Mouse (Mus musculus) spleen, adult 12 weeks (tissue): ENCODE measurements around the gene Hoxa5.

Experiments used
- DNase-seq: peaks from one replicate; pipeline ENCODE4 v3.0.0; 2022; ENCODE audit warnings: low spot score

The Hoxa5 gene

DNA sequence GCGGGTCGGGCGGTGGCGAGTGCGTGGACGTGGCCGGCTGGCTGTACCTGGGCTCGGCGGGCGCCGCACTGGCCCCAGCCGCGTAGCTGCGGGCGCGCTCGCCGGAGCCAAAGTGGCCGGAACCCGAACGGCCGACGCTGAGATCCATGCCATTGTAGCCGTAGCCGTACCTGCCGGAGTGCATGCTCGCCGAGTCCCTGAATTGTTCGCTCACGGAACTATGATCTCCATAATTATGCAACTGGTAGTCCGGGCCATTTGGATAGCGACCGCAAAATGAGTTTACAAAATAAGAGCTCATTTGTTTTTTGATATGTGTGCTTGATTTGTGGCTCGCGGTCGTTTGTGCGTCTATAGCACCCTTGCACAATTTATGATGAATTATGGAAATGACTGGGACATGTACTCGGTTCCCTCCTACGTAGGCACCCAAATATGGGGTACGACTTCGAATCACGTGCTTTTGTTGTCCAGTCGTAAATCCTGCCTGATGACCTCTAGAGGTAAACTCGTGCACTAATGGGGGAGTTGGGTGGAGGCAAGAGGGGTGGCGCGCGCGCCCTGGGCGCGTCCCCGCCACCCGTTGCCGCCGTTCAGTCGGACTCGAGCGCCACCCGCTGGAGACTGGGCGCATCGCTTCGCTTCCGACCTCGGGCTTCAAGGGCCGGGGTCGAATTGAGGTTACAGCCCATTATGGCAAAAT, at the start of gene Hoxa5:
Gene Hoxa5 (minus strand): TSS at position 538 of the 703 bp plus-strand sequence.
- no peak for DNase-seq

DNA sequence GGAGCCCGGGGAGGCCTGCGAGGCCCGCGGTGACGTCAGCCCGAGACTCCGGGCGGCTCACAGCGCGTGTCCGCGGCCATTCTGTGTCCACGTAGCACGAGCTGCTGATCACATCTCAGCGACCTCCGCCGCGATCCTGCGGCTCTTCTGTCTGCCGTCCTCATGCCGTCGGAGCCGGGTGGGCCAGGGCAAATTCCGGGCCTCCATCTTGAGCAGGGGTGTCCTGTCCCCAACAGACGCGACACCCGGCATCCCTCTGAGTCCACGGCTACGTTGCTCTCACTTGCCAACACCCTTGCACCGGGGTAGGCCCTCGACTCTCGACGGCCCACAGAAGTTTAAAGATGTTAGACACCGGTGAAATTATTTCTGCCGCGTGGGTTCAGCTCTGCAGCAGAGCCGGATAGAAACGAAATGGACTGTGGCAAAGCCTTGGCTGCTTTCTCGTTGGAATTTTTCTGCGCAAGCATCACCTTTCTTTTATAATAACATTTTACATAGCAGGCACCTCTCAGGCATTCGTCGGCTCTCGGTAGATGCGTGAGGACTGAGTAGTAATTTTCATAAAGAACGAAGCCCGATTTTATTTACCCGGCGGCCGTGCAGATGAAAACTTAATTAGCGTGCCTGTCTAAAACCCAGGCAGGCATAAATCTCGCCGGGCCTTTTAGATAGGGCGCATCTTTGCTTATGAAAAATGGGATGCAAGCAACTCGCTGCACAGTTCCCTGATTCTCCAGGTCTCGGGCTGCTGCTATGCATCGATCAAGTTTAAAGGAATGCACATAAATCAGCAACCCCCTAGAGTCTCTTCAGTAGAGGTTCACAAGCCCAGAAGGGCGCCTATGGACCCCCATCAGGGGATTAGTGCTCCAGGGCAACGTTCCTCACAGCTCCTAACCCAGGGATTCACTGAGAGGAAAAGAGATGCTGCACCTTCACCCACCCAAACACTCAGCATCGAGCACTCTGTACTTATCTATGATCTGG, 49.4 kb upstream of the Hoxa5 start:
- DNase-seq, result no peak

DNA sequence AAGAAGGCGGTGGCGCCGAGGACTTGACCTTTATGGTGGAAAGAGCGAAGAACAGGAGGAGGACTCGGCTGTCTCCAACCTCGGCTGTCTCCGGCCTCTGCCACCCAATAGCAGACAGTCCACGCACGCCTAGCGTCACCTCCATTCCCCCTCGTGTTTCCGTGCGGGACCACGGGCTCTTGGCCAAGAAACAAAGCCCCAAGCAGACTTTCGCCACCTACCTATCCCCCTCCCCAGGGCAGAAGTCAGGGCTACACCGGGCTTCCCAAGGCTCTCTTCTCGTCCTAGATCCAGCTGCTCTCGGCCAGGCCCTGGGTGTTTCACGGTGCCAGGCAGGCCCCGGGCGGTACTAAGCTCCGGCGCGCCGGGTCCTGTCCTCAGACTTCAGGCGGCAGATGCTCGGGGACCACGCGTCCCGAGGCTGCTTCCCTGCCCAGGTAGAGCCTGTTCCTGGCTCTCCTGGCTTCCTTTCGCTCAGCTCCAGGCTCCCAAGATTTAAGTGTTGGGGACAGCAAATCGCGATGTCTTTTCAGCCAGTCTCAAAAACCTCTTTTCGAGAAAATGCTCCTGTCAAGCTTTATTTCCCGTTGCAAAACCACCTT, 48.5 kb upstream of the Hoxa5 start:
- no peak for DNase-seq

DNA sequence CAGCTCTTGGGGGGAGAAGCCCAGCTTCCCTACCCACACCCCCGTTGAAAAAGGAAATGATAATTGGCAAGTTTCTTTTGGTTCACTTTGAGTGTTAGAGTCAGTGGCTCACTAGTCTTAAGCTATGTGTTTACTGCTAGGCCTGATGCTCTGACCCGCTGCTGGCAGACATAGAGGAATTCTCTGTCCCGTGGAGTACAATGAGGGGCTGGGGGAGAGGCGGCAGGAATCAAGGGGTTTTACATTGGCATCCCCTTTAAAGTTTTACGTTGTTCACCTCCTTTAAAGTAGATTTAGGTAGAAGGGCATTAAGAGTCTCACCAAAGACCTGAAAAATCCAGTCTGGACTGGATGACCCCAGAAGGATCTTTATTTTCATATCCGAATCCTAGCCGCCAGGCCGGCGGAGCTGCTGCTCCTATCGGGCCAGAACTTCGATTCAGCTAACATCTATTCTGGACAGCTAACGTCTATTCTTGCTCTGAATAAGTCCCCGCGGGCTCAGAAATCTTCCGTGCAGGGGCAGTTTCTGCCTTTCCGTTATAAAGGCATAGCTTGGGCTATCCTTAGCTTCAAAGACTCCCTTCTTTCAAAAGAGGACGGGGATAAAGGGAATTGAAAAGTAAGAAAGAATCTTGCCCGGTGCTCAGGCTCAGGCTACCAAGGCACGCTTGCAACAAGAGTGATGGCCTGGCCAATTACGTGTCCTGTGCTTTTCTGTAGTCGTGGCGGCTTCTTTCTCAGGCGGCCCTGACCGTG, 47.8 kb upstream of the Hoxa5 start:
- DNase-seq, result no peak

DNA sequence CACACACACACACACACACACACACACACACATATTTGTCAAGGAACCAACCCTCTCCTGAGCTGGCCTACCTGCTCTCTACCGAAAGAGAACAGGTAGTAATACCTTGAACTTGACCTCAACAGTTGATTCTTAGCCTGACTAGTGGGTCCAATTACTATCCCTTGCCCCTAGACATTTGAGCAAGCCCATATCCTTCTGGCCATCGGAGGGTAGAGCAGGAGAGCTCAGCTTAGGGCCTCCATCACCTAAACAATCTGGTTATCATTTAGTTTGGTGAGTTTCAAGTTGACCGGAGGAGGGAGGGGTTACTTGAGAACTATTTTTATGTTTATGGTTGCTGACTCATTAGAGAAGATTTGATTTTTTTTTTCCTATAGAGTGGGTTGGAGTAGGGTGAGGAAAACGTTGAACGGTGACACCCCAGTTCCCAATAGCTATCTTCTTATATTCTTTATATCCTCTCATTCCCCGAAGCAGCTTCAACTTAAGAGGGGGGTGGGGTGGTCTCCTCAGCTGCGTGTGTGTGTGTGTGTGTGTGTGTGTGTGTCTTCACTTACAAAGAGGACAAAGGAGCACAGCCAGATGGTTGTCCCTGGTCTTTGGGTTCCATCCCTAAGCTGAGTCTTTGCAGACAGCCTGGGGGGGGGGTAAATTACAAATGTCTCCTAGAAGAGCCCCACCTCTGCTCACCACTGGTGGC, 46.9 kb upstream of the Hoxa5 start:
- DNase-seq, result no peak

DNA sequence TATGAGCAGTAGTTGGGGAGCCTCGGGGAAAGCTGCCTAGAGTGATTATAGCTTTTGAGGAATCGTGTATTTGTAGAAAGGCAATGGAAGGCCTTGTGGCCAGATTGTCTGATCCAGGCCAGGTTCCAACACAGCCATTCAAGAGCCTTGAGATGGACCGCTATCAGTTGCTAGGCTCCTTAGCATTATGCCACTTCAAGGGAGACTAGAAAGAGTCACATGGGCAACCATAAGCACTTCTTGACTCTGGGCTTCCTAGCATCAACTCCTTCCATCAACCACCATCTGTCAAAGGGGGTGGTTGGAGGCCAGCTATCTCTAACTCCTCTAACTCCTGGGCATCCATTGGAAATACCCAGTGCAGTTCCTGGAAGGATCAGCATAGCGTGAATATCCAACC, 45.4 kb upstream of the Hoxa5 start:
- no peak for DNase-seq

DNA sequence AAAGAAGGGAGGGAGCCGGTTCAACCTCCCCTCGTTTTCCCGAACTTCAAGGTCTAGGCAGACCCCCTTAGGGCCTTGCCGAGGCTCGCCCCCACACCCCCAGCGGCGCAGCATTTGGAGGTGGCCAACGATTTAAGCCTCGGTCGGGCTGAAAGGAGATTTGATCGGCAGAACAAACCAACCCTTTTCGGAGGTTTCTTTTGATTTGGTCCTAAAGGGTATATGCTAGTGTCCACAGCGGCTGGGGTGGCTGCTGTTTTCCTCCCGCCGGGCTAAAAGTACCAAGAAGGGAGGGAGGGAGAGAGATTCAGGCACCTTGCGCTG, 45.0 kb upstream of the Hoxa5 start:
- DNase-seq, result no peak

DNA sequence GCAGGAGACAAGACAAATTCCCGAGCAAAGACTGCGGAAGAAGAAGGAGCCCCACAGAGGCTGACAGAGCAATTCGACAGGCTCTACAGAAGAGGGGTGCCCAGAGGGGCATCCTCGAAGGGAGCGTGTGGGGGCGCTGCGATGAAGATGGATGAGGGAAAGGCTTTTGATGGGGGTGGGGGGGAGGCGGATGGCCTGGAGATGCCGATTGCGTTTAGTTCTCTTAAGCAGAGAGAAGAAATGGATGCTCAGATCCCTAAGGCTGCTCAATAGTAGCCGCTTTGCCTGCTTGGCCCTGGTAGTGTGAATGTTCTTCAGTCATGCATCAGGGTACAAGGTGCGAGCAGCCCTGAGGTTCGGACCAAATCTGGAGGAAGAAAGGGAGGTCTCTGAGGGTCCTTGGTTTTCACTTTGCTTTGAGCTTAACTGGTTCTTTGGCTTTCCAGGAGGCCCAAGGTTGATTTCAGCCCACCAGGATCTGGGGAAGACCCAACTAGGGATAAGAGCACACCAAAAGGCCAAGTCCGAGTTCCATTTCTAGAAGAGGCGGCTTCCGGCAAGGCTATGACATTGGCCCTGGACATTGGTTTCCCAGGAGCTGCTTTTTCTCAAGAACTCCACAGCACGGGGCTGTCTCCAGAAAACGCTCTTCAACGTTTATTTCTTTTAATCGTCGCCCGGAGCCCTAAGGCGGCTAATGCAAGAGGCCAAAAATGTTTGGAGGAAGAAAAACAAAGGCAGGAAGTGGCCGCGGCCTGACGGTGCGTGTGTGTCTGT, 44.4 kb upstream of the Hoxa5 start:
- no peak for DNase-seq

DNA sequence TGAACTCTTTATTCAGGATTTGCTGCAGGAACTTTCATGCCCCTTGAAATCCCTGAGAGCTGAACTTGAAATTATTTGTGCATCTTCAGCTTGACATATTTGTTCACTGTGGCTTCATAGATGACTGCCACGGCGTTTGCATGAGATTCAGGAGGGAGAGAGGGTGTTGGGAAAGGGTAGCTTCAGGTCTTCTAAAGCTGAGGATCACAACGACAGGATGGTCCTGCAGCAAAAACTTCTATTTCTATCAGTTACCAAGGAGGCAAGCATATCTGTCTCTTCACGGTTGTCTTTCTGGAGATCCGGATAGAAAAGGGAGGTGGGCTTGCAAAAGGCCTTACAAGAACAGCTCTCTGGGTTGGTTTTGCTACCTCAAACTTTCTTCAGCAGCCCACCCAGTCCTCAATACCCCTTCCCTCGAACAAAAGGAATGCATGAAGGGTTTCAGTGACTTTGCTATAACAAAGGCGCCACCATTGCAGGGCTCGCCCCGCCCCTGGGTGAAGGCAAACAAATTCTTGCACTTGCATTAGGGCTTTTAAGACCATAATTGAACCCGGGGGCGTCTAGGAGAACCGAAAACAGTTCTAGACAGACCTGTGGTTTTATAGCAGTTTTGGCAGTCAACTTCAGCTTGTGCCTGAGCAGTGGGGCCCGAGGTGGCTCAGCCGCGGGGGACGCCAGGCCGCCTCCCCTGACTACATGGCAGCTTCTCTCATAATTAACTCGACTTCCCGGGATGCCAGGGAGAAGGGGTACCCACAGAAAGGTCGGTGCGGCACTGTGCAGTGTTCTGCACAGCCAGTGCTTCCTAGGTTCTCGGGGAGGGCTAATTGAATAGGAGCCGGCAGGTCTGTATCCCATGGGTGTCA, 43.6 kb upstream of the Hoxa5 start:
- no peak for DNase-seq

DNA sequence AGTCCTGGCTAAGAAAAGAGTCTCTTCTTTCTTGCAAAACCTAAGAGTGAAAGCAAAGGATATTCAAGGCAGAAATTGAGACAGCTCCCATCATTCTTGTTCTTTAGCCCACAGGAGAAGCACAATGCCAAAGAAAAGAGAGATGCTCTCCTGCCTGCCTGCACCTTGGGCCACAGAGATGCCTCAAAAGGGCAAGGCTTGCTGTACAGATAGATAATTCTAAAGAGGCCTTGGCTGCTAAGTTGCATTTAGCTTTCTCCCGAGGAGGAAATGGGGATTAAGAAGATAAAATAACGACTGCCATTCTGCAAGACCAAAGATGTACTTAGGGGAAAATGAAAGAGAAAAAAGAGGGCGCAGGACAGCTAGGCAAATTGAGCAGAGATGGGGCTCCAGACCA, 42.5 kb upstream of the Hoxa5 start:
- no peak for DNase-seq

DNA sequence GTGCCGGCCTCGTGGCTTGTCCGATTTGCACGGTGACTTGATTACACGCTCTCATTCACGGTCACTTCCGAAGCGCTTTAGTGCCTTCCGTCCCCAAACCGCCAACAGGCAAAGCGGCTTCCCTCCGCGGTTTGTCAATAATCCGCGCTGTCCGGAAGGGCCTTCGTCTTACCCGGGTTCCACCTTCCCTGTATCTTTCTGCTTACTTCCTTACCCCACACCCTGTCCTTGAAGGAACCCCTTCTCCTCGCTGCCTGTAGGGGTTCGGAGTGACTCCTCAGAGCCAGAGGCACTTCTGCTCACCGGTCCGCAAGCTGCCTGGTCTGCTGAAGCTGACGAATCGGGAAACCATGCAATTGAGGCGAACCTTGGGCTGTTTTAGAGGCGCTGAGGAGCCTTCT, 42.0 kb upstream of the Hoxa5 start:
- no peak for DNase-seq

DNA sequence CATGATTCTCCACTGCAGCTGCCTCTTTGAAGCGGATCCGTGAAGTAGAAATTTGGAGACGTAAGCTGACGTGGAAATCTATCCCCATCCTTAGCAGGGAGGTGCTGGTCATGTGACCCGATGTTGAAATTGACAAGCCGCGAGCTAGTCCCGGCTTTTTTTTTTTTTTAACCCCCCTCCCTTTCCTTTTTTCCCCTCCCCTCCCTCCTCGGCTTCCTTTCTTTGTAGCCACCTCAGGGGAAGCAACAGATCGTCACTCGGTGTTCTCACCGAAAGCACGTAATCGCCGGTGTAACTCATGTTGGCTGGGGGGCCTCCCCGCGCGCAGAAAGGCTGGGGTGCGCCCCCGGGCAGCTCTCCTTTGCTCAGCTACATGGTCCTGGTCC, 41.4 kb upstream of the Hoxa5 start, which contains the start of gene Hoxa11:
Gene Hoxa11 (minus strand): TSS at position 54 of the 386 bp plus-strand sequence.
- DNase-seq, result no peak

DNA sequence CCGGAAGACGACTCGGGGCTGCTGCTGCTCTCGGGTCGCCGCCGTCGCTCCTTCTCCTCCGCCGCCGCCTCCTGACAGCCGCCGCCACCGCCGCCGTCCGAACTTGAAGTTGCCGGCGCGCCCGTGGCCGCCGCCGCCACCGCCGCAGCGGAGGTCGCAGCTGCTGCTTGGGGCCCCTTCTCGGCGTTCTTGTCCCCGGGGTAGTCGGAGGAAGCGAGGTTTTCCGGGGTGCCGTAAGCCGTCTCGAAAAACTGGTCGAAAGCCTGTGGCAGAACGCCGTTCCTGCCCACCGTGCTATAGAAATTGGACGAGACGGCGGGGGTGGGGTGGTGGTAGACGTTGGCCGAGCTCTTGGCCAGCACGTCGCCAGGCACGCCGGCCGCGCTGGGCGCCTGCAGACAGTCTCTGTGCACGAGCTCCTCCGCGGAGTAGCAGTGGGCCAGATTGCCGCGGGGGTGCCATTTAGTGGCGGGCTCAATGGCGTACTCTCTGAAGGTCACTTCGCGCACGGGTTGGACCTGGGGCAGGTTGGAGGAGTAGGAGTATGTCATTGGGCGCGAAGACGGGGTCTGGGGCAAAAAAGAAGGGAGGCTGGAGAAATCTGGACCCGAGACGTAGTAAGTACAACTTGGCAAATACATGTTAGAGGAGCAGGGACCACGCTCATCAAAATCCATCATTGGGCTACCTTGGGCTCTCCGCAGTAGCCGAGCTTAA, 40.8 kb upstream of the Hoxa5 start:
- DNase-seq, result no peak

DNA sequence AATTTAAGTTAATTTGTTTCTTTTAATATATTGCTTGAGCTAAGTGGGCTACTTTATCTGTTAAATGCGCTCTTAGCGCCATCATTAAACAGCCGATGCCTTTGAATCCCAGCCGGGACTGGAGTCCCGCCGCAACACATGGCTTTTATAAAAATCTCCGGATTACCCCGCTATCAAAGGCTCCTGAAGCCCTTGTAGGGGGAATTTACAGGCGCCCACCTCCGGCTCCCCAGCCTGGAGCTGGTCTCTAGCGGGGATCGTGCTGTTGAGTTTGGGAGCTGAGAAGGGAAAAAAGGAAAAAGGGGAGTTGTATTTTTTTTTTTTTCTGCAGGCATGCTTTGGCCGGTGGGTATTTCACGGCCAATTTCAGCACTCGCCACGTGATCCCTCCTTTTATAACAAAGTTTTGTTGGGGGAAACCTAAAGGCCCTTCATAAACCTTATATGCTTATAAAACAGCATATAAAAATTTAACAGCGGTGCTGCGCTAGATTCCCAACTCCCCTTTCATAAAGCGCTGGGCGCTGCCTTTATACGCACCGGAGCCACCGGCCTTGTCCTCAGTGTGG, 40.2 kb upstream of the Hoxa5 start:
- no peak for DNase-seq

DNA sequence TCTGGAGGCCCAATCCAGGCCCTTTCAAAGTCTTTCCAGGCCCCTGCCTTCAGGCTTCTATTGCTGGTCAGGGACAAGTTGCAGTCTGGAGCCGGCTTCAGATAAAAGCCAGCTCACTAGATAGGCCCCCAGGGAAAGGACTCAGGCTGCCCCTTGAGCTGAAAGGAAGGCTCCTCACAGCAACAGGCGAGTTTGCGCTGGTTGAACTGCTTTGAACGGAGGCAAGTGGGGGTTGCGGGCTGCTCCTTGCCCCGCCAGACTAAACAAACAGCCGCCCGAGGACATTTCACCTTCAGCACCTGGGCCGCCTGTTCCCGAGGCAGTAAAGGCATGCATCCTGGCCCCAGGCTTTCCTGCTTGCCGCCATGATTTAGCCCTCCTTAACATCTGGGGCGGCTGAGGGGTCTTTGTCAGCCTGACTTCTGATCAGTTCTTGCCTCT, 39.3 kb upstream of the Hoxa5 start:
- no peak for DNase-seq

DNA sequence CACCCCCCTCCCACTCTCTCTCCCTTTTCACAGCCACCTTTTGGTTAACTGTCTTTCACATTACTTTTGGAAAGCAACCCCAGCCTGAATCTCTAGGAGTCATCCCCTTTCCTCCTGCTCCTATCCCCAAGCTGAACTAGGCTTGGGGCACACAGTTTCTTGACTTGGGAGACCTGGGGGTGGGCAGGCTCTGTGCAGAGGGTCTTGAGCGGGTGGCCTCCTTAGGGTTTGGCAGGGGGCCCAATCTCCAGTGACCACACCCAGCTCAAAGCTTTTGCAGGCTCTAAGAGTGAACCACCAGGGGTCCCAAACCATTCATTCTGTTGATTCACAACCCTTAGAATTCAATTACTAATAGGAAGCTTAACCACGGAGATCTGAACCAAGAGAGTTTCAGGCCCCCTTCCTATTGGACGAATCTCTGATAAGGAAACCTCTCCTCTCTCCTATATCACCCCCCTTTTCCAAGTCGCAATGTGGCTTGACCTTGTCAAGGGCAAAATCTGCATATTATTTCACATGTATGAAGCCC, 38.5 kb upstream of the Hoxa5 start:
- DNase-seq, result no peak

DNA sequence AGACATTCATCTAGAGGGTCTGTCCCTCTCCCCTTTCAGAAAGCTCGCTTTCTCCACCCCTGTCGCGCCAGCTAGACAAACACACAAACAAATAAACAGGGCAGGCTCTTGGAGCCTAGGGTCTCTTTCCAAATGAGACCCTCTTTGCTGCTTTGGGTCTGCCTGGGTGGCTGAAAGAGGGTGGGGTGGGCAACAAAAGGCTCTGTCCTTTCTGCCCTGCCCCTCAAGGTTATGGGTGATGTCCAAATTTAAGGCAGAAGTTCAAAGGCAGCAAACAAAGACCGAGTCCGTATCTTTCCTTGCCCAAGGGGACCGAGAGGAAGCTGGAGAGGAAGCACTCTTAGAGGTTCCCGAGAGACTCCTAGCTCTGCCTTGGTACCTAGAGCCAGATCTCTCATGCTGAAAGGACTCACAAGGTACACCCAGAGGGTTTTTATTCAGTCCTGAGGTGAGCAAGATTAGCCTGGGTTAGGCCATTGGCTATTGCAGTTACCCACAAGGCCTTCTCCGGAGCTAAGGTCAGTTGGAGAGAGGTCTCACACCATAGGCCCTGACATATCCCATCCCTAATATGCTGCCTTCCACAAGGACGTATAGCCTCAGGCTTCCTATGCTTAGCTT, 36.7 kb upstream of the Hoxa5 start:
- DNase-seq, result no peak
